ENCODE assay signal across 28 mouse cellular contexts in genomic region chr10:86074134-86074533, GRCm38 (mm10). TPM values are rescaled to one million over a fixed set of nuclear protein-coding genes. Genes with fewer than 3 reads are reported as not detected.
DNase-seq lines count a peak whose midpoint lies in the region; ATAC-seq lines count a peak whose summit lies in the region.
"Had no signal": no experiment of that assay in that cellular context is flagged by ENCODE, and none has a peak within 500 bp of the region (broad histone marks: within the 10 kb centered on the region; RNA-seq: fewer than 3 reads in every experiment).

No protein-coding gene starts in this region.

- peak; percentile 20 for DNase-seq in adrenal gland, adult 2 months
- DNase-seq in adrenal gland, postnatal 25 days, result no peak
- DNase-seq in kidney, adult 9 months, result peak; percentile 46
- DNase-seq in A20 (ENCODE audit: low read depth, low spot score), result peak; percentile 17
- DNase-seq in right cerebral cortex, postnatal 10 days (ENCODE audit: low spot score in 2 of 2), result no peak
- DNase-seq in retina, embryonic 14.5 days (ENCODE audit: low spot score), result no peak
- DNase-seq: adrenal gland, postnatal 14 days; cerebellum, adult 11-12 months; cerebellum, adult 8-10 months; cerebellum, postnatal 10 days; cerebellum, postnatal 36 days; embryo, embryonic 11 days; gastrocnemius, postnatal 10 days; gastrocnemius, postnatal 36 days; heart, adult 18-20 months; heart, postnatal 14 days; heart, postnatal 4 days had no signal

- H3K4me2 ChIP-seq in kidney, embryonic 14.5 days (replicated peaks; ENCODE audit: low read depth, low read length), result no peak overlapping the region
- H3K4me2 ChIP-seq: embryonic facial prominence, embryonic 13.5 days; forebrain, embryonic 12.5 days; heart, embryonic 13.5 days; hindbrain, embryonic 14.5 days had no signal

- 82% methylated on average over 4 of the region's 4 CpGs for WGBS in kidney, embryonic 14.5 days

- no peaks in the 10 kb centered on the region for H3K4me1 ChIP-seq in kidney, embryonic 14.5 days (ENCODE audit: control insufficient read depth, insufficient read depth, low read length)
- H3K4me1 ChIP-seq: embryonic facial prominence, embryonic 13.5 days; heart, embryonic 13.5 days had no signal

- no peak overlapping the region for H3K27ac ChIP-seq in kidney, embryonic 14.5 days (ENCODE audit: low read depth, low read length)
- H3K27ac ChIP-seq: embryonic facial prominence, embryonic 10.5 days; embryonic facial prominence, embryonic 13.5 days; forebrain, embryonic 12.5 days; heart, embryonic 13.5 days; hindbrain, embryonic 14.5 days had no signal

- H3K36me3 ChIP-seq in kidney, embryonic 14.5 days (ENCODE audit: control insufficient read depth, insufficient read depth, low read length), result no peaks in the 10 kb centered on the region
- H3K36me3 ChIP-seq: embryonic facial prominence, embryonic 10.5 days; embryonic facial prominence, embryonic 13.5 days; forebrain, embryonic 12.5 days; G1E; heart, embryonic 13.5 days had no signal

- H3K4me3 ChIP-seq in kidney, embryonic 14.5 days (ENCODE audit: low read length), result no peak overlapping the region
- H3K4me3 ChIP-seq: embryonic facial prominence, embryonic 10.5 days; embryonic facial prominence, embryonic 13.5 days; erythroblast, embryonic 14.5 days; forebrain, embryonic 12.5 days; heart, embryonic 13.5 days had no signal

- no peaks in the 10 kb centered on the region for H3K9me3 ChIP-seq in kidney, embryonic 14.5 days (ENCODE audit: control insufficient read depth, low read length)
- H3K9me3 ChIP-seq: embryonic facial prominence, embryonic 13.5 days; forebrain, embryonic 12.5 days had no signal

- H3K9ac ChIP-seq in kidney, embryonic 14.5 days (ENCODE audit: low read depth, low read length), result no peak overlapping the region
- H3K9ac ChIP-seq: embryonic facial prominence, embryonic 13.5 days; forebrain, embryonic 12.5 days; heart, embryonic 13.5 days; hindbrain, embryonic 14.5 days had no signal

- ATAC-seq in kidney, embryonic 14.5 days (ENCODE audit: low FRiP score, low TSS enrichment), result no peak
- peak; percentile 24; the same call in 1 of the 2 replicates for ATAC-seq in megakaryocyte, adult 5-6 weeks (ENCODE audit: poor library complexity, severe bottlenecking)
- ATAC-seq: forebrain, embryonic 16.5 days; Patski had no signal

- H3K27me3 ChIP-seq in kidney, embryonic 14.5 days (ENCODE audit: control insufficient read depth, insufficient read depth, low read length), result no peaks in the 10 kb centered on the region
- H3K27me3 ChIP-seq: embryonic facial prominence, embryonic 13.5 days; forebrain, embryonic 12.5 days; heart, embryonic 13.5 days; Patski had no signal

RNA-seq across cellular contexts. Expression of gene Fbxo7, which starts 52.4 kb away (rescaled TPM):
- total RNA-seq in adrenal gland, adult 2 months (2021), result 10 to 100 TPM; 21.4 to 24.7 TPM
- 13.5 and 16.6 TPM in 2 replicates for polyA plus RNA-seq in adrenal gland, adult 2 months (2012; rRNA removed)
- 25.2 and 32.5 TPM in 2 replicates for total RNA-seq in adrenal gland, postnatal 25 days (2021)
- 25.9 and 33.3 TPM in 2 replicates for polyA plus RNA-seq in kidney, embryonic 14.5 days (2014; fragmentation: Nextera tagmentation; extraction: Ambion mirVana)
- 17.5 and 18.8 TPM in 2 replicates for total RNA-seq in megakaryocyte, adult 5-6 weeks (2015)
- 11.1 and 12.0 TPM in 2 replicates for total RNA-seq in megakaryocyte, adult 5-6 weeks (2017)

Comparison
In these comparisons a context has a peak if more than half of its experiments do, and no peak if none do; other contexts are left out.
1. DNase-seq: peak in adrenal gland, adult 2 months (single experiment), kidney, adult 9 months (single experiment) and A20 (single experiment); none in adrenal gland, postnatal 25 days (single experiment), right cerebral cortex, postnatal 10 days (0 of 2) and retina, embryonic 14.5 days (single experiment).